Mouse (Mus musculus): ENCODE measurements around the gene Stxbp3.
A peak's percentile ranks its signal among the peaks of the same experiment; 100 is the strongest.

Stxbp3 gene

DNA sequence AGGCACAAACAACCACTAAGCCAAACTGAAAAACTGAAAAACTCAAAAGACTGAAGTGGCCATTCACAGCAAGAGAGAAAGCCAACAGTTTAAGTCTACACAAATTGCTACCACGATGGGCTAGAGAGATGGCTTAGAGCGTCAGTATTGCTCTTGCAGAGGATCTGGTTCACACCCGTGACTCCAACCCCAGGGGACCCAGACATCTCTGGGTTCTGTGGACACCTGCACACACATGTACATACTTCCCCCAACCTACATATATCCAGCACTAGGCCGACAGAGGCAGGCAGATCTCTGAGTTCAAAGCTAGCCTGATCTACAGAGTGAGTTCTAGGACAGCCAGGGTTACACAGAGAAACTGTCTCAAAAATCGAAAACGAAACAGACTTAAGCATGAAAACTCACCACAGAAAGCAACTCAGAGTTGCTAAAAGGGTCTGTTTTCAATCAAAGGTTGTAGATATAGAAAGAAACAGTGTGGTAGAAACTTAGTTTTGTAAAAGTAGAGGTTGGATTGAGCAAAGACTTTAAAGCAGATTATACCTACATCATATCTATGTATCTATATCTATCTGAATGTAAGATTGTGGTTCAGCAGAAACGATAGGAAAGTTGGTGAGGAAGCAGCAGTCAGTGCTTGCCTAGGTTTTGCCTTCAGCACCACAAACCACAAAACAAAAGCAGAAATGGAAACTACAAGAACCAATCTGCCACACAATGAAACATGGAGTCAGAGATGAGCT is 44.6 kb downstream of the Stxbp3 start:
- no peak for DNase-seq (ENCODE audit: low spot score)

DNA sequence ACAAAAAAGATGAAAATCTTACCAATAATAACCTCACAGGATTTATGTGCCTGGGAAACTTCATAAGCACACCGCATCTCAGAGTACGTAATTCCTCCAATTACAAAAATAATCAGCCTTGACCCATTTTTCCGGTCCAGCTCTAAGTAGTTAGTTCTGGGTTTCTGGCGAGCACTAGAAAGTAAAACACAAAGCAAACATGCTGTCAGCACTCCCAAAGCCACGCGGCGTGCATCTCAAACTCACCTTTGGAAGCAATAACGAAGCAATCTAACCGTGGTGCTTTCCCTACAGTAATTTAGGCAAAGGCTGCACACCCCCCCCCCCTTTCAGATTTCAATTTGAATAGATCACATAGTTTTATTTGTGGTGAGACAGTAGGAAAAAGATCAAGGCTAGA is 45.5 kb downstream of the Stxbp3 start:
- DNase-seq (ENCODE audit: low spot score), result no peak

DNA sequence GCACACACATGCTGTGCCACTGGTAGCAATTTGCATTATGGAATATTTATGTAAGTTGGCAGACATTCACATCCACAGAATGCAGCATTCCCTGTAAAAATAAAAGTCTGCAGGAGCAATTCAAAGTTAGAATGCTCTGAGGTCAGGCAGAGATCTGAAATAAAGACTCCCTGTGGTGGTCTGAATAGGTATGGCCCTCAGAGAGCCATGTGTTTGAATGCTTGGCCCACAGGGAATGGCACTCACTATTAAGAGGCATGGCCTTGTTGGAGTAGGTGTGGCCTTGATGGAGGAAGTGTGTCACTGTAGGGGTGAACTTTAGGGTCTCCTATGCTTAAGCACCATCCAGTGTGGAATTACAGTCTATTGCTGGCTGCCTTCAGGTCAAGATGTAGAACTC is 47.9 kb downstream of the Stxbp3 start:
- no peak for DNase-seq (ENCODE audit: low spot score)

DNA sequence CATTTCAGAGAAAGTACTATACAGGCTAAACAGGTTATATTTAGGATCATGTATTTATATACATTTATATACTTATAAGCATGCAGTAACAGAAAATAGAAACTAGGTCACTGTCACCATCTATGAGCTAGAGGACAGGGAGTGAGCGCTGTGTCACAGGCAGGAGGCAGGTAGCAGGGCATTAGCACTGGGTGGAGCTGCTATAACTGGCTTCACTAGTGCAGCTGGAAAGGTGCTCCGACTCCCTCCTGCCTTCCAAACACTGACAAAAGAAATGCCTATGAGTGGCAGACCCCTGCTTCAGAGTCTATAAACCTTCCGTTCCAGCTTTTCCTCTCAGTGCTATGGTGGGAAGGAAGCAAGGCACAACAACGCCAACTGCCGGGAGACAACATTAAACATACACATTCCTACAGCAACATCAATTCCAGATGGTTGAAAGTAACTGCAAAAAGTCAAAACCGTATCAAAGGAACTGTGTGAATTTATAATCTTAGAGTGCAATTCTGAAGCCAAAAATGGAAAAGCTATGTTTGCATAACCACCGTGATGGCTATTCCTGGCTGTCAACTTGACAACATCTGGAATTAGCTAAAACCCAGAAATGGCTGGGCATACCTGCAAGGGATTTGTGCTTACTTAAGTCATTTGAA is 49.1 kb downstream of the Stxbp3 start:
- no peak for DNase-seq (ENCODE audit: low spot score)

DNA sequence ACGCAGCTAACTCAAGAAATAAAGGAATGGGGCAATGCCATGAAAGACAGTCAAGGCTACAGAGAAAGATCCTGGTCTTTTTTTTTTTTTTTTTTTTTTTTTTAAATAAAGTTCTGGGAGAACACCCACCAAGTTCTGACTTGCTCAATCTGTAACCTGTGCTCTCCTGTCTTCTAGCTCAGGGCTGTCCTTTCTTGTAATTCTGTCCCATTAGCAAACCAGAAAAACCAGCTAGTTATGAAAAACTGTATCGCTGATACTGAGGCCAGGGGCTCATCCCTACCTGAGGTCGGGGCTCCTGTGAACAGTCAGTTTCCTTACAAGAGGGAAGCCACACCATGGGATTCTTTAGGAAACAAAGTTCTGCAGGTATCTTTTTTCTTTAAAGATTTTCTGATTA is 49.8 kb downstream of the Stxbp3 start:
- no peak for DNase-seq (ENCODE audit: low spot score)

DNA sequence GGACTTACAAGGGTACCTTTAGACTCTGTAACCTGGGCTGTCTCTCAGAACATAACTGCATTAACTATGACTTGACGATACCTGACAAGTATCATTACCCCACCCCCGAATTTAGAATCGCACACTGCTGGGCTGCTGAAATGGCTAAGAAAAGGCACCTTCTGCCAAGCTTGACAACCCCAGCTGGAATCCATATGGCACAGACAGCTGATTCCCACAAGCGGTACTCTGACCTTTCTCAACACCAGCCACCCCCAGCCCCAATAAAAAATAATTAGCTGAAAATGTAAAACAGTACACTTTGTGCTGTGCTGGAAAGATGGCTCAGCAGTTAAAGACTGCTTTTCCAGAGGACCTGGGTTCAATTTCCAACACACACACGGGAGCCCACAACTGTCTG is 51.0 kb downstream of the Stxbp3 start:
- DNase-seq (ENCODE audit: low spot score), result no peak

DNA sequence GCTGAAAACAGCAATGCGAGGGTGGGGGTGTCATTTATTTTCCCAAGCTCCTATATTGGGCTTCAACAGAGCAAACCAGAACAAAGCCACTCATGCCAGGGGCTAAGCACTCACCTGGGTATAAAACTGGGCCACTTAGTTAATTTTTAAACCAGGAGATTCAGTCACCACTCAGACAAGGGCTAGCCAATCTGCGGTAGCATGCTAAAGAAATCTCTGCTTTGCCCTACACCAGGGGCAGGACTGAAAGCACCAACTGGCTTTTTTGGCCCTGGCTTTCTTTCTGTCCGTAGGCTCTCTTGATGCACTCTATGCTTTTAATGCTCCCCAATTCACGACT is 51.9 kb downstream of the Stxbp3 start:
- DNase-seq (ENCODE audit: low spot score), result no peak

DNA sequence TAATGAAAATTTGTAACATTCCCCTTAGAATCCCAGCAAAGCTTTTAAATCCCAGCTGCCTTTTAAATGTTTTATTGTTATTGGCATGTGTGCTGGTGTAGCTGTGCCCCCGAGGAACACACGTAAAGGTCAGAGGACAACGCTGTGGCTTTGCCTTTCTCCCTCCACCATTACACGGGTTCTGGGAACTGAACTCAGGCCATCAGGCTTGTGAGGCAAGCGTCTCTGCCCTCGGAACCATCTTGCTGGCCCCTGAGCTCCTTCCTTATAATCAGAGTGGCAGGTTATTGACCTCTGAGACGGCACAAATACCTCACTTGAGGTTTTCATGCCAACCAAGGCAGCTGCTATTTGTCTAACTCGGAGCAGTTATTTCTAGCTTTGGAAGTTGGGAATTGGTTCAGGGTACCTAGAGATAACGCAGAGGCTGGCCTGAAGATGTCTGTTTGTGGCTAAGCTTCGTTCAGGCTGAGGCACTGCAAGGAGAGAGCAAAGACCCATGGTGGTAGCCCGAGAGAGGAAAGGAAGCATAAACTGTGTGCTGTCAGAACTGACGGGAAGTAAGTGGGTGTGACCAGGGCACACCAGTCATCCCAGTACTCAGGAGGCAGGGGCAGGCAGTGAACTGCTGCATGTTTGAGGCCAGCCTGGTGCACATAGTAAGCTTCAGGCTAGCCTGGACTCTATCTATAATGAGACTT is 52.4 kb downstream of the Stxbp3 start:
- no peak for DNase-seq (ENCODE audit: low spot score)

DNA sequence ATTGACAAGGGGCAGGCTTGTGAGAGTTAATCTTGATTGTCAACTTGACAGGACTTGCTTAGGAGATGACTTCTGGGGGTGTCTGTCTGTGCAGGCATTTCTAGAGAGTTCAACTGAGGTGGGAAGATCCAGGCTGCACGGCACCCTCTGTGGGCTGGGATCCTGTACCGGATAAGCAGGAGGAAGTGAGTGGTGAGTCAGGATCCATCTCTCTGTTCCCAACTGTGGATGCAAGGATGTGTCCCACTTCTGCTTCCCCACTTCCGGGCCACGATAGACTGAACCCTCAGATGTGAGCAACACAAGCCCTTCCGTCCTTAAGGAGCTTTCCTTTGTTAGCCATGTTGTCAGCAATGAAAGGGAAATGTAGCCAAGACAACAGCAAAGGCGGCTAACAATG is 53.8 kb downstream of the Stxbp3 start:
- no peak for DNase-seq (ENCODE audit: low spot score)

DNA sequence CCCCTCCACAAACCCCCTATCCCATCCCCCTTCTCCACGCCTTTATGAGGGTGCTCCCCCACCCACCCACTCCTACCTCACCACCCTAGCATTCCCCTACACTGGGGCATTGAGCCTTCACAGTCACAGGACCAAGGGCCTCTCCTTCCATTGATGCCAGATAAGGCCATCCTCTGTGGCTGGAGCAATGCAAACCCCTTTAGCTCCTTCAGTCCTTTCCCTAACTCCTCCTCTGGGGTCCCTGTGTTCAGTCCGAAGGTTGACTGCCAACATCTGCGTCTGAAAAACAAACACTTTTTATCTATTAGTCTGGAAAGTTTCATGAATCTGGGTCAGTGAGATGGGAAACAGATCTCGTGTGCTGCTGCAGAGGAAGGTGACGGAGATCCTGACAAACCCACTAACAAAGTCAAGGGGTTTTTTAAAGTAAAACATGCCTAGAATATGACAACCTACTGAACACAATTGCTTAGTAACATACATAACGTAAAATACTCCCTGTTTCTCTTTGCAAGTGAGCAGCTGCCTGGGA is 57.9 kb downstream of the Stxbp3 start:
- DNase-seq (ENCODE audit: low spot score), result no peak

DNA sequence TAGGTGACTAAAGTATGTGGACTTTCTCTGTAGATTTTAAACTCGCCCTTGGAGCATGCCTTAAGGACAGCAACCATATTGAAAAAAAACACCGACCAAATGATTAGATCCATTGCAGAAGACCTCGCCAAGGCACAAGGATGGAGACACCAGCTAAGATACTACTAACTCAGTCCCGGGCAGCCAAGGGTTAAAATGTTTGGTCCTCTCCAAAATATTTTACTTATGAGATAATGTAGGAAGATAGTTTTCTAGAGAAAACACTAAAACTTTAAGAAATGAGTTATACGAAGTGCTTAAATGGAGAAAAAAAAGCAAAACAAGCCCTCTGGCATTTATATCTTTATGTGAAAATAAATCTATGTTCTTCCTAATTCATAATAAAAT is 58.4 kb downstream of the Stxbp3 start:
- no peak for DNase-seq (ENCODE audit: low spot score)

DNA sequence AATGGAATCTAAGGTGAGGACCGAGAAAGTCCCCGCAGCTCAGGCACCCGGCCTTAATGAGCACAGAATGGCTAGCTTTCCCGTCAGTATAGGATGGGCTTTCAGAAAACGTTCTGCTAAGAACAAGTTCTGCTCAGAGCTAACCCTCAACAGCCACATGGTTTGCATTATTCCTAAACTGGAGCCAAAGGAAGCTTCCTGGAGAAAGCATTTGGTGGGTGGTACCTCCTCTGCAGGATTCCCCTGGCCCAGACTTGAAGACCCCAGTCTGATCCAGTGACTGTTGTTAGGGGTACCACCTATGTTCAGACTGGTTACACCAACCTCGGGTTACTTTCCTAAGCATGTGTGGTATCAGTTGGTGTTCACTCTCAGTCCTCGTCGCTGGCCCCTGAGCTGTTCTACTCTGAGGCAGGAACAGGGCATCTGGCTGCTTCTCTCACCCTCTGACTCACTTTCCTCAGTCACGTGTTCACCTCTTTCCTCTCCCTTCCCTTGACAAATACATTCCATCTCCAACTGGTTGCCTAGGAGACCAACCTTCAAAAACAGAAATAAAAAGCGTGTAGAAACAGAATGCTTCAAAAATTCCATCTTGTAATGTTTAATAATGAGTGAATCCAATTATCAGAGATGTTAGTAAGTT is 59.0 kb downstream of the Stxbp3 start:
- no peak for DNase-seq (ENCODE audit: low spot score)

DNA sequence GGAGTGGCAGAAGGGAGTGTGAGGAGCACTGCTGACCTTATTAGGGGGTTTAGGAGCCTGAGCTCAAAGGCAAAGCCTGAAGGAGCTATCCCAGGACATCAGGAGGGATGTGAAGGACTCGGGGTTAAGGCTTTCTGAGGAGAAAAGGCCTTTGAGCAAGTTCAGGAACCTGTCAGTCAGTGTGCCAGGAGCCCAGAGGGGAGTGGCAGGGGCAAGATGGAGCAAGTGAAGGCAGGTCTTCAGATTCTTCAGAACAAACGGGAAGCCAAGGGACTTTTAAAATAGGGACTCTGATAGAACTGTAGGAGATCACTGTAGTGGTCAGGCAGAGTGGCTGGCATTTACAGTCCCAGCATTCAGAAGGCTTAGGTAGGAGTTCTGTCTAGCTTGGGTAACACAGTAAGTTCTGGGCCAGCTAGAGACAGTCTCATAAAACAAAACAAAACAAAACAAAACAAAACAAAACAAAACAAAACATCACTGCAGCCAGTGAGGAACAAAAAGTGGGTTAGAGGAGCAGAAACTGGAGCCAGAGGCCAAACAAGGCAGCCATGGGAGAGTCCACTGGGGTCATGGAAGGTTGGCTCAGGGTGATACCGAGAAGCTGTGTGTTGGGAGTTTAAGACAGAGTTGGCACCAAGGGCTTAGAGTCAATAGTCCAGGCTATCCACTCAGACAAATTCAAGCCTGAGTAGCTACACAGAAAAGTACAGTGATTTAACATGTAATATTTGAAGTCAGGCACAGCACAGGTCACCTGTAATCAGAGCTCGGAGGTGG is 61.4 kb downstream of the Stxbp3 start:
- DNase-seq (ENCODE audit: low spot score), result no peak

DNA sequence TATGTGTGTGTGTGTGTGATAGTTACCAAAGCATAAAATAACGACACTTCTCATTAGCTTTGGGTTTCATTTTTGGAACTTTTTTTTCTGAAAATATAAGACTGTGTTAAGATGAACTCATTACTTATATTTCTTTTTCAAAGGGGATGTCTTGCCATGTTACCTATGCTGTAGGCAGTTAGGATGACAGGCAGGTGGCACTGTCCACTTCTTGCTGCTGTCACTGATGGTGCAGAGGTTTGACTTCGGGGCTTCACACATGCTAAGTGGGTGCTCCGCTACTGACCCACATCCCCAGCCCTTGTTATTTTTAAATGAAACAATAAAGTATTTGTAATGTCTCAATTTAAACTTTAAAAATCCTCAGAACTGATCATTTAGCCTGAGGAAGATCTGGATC is 67.5 kb downstream of the Stxbp3 start:
- DNase-seq (ENCODE audit: low spot score), result no peak

DNA sequence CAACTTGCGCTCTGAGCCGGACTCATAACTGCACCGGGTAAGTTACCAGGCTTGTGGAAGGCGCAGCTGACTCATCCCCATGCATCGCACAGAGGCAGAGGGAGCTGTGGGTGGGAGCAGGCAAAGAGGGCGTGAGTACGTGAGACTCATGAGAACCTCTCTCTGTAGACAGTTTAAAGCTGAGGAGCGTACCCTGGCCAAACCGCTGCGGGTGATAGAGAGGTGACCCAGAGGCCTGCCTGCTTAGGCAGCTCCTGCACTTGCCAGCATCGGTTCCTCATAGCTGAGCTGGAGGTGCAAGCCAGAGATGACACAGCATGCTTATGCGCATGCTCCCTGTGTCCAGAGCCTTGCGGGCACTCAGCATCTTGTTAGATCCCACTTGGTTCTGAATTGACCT is 68.1 kb downstream of the Stxbp3 start:
- no peak for DNase-seq (ENCODE audit: low spot score)

DNA sequence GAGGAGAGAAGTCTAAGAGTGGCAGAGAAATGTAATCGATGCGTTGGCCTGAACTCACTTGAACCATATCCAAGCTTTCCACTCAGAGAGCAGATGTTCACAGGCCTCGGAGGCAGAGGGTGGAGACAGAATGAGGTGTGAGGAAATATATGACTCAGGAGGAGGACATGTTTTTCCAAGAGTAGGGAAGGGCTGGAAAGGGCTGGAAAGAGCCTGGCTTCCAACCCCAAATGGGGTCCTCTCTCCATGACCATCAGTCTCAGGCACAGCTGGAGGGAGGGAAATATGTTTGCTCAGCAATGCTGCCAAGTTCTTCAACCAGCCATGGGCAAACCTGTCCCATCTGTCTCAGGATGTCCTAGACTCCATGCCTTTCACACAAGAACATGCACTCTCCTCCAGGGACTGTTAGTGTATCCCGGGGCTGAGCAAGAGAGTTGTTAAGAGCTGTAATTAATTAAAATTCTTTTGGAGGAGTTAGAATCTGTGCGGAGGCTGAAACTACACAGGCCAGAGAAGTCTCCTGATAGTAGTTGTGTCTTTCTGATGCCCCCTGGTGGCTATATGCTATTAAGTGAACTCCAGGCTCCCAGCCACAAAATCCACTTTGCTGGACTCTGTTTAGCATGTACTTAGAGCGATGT is 69.5 kb downstream of the Stxbp3 start:
- peak; percentile 18 for DNase-seq (ENCODE audit: low spot score)

DNA sequence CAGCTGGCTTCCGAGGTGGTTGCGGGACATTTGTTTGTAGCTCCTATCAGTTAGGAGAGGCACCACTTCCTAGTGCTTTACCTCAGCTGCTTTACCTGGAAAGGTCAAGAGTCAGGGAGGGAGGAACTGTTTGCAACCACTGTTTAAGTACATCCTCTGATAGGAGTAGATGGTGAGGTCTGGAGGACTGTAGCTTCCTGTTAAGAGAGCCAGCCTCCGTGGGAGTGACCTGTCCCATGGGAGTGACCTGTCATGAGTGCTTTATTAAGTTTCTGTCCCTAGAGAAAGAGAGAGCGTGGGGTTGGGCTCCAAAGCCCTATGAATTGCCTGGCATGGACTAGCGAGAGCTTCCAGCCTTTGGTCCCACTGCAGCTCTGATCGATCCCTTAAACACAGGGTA is 70.8 kb downstream of the Stxbp3 start:
- no peak for DNase-seq (ENCODE audit: low spot score)

DNA sequence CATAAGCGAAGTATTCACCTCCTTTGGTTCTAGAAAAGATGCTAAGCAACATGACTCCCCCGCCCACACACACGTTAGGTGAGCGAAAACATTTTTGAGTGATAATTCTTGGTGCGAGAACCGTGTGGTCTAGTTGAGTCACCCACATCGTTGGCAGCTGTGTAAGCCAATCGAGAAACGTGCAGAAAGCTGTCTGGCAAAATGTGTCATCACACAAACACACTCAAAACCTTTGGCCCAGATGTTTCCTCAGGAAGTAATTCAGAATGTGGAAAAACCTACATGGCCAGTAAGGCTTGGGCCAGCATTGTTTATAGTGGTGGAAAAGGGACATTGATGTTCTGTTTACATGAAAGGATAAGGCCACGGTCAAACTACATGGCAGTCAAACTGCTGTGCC is 72.9 kb downstream of the Stxbp3 start:
- DNase-seq (ENCODE audit: low spot score), result no peak

DNA sequence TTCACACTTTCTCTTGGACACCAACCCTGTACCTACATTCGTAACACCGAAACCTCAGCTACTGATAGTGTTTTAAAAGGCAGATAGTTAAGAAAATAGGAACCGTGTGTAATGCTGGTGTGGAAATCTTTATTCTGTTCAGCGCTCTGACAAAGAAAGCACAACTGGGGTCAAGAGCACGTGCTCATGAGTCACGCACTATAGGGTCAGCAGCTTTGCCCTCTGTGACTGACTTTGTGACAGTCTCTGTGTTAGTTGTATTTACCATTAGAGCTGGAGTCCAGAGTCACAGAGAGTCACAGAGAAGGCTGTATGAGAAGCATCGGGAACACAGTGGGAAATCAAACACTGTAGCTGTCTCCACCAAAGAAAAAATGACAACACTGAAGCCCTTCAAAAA is 73.4 kb downstream of the Stxbp3 start:
- no peak for DNase-seq (ENCODE audit: low spot score)

DNA sequence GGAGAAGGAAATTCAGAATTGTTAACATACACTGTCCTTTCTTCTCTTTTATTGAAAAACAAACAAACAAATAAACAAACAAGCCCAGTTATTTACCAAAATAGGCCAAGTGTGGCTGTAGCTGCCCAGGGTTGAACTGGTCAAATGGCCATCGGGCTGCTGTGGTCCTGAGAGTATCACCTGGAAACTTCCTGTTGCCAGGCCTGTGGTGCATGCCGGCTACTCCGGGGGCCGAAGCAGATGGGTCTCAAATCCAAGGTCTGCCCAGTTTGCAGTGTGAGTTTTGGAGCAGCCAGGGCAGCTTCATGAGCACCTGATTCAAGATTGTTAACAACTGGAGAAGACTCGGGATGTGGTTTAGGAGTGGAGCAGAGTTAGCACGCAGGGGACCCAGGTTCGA is 74.8 kb downstream of the Stxbp3 start:
- no peak for DNase-seq (ENCODE audit: low spot score)

DNA sequence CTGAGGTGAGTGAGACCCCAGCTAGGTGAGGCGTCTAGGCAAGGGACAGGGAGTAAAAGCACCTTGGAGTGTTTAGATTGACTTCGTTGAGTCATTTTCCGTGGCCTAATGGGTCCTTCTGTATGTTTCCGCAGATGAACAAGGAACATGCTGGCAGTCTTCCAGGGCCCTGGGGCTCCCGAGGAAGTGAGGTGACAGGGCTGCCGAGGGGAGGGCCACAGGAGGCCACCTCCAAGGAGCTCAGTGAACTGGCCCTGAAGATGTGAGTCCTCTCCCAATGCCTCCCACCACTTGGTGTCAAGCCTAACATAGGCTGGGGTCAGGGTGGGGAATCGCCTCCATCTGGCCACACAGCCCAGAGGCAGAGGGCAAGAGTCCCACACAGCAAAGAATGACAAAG is 75.3 kb downstream of the Stxbp3 start:
- DNase-seq (ENCODE audit: low spot score), result no peak

DNA sequence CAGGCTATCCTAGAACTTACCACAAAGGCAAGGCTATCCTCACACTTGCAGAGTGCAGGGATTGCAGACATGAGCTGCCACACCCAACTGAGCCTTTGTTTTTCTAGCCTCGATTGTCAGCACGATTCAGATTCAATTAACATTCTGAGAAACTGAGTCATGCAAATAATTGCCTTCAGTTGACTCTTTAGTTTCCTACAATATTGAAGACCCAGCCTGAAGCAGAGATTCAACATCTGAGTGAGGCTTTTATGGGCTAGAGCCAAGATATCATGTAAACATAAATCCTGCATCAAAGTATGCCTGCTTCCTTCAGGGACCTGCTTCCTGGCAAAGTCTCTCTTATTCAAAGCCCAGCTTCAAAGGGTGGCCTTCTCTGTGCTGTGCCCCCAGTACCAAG is 76.6 kb downstream of the Stxbp3 start:
- no peak for DNase-seq (ENCODE audit: low spot score)

All from ovary, postnatal 10 days (tissue).